Mouse (Mus musculus): ENCODE measurements around the gene Tpt1.

GRCm38 (mm10) chr14:75871750-75872149, 26.9 kb downstream of the Tpt1 start:
- TF ChIP-seq EP300 (IDR thresholded peaks at IDR 0.05), result no peak
- peak; percentile 35 for TF ChIP-seq CTCF (IDR thresholded peaks at IDR 0.05)
